Mouse (Mus musculus): Measurements from ENCODE around the gene Klk5.

The Klk5 gene

DNA sequence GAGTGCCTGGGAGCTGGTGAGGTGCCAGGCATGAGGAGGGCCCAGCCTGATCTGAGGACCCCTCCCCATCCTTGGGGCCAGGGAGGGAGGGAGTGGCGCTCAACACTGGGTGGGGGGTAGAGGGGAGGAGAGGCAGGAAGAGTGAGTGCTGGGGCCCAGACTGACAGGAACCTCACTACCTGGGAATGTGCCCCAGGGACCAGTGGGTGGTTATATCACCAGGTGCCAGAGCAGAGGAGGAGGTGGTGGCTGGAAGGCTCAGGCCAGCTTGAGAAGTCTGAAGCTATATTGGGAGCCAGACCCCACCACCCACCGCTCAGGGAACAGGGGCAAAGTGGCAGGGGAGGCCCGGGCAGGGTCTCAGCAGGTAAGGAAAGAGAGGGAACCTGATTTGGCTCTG, at the start of gene Klk5:
TSS of gene Klk5 (plus strand) at position 271 of the 400 bp plus-strand sequence.
- no peak for DNase-seq (ENCODE audit: low read depth)

DNA sequence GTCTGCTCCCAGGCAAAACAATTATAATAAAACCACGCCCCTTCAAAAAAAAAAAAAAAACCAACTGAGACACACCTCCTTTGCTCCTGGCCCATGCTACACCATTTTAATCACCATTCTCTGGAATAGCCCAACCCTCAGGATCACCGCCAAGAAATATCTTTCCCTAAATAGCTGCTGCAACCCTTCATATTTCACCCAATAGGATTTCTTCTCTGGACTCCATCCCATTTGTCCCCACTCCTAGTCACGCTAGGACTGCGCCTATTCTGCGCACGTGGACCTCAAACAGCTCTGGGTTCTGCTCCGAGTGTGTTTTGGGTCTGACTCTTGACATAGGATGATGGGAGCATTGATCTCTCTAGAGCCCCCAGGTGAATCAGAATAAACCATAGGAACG, 45.4 kb upstream of the Klk5 start:
- no peak for DNase-seq (ENCODE audit: low read depth)

DNA sequence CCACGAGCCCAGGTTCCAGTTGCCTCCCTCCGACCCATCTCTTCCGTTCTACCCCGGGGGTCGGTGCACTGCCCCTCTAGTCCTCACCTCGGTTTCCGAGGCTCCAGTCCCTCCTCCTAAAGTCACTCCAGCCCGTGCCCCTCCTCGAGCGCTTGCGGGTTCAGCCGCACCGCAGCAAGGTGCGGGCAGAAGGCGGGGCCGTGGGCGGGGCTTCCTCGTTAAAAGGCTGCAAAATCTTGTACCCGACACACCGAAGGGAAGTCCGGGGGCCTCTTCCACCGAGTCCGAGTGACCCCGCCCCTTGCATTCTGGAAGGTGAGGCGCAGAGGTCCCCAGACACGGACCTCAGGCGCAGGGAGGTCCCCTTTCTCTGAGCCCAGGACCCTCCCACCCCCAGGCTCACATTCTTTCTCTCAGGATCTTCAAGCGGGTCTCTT, 44.4 kb upstream of the Klk5 start, which contains the start of gene Klk8:
TSS of gene Klk8 (plus strand) at position 245 of the 437 bp plus-strand sequence.
- no peak for DNase-seq (ENCODE audit: low read depth)

DNA sequence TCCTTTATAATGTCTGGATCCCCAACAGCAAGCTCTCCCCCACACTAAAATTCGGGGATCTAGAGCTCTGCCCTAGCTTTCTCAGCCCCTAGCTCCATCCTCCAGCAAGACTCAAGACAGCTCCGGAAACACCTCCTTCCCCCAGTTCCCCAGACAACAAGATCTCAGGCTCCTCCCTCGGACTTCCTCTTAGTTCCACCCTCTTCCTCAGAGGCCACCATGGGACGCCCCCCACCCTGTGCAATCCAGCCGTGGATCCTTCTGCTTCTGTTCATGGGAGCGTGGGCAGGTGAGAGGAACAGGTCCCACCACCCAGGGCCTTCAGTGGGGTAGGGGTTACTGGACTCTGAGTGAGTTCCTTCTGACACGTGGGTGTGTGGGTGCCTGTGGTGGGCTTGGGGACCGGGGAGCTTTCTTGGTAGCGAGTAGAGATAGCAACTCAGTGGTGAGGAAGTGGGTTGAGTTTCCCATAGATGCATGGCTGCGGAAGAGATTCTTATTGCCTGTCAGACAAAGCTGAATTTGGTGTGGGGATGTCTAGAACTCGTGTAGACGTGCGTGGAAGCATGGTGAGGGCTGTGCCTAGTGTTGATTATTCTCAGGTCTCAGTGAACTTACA, 43.8 kb upstream of the Klk5 start:
- no peak for DNase-seq (ENCODE audit: low read depth)

DNA sequence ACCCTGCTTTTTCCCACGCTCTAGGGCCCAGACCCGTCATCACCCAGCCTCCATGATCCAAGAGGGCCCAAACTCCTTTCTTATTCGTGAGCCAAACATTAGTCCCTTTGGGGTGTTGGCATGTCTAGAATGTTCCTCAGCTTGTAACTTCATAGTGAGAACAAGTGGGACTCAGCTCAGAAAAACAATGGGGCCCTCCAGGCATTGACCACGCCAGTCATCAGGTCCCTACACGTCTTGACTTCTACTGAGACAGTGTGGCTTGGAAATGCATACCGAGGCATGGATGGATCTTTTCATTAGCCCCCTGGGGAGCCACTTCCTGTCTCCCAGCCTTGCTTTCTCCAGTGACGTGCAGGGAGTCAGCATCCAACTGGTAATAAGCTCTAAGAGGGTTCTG, 41.9 kb upstream of the Klk5 start:
- DNase-seq (ENCODE audit: low read depth): no peak

DNA sequence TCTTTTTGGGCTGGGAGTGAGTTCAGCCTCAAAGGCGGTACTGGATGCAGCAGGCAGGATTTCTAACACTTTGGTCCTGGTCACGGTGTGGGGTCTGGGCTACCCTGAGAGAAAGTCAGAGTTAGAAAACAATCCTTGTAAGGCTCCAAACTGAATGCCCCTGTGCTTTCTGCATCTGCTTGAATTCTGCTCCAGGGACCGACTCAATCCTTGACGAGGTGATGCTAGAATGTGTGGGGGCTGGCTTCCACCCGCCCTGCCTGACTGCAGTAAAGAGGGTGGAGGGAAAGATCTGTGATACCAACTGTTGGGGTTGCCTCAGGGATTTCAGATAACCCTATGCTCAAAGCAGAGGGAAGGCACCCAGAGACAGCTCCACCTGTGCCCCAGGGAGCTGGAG, 30.8 kb upstream of the Klk5 start, which contains the start of gene Klk7:
TSS of gene Klk7 (plus strand) at position 301 of the 400 bp plus-strand sequence.
- DNase-seq (ENCODE audit: low read depth): no peak

DNA sequence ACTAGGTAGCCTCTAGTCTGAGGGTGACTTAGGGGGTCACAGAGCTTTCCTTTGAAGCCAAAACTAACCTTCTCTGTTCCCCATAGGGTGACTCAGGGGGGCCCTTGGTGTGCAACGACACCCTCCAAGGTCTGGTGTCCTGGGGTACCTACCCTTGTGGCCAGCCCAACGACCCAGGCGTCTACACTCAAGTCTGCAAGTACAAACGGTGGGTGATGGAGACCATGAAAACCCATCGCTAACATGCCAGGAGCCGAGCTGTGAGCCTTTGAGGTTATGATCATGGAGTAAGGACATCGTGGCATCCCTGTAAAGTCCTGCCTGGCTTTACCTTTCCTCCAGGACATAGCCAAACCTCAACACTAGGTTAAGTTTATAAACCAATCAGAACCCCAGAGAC, 26.6 kb upstream of the Klk5 start:
- no peak for DNase-seq (ENCODE audit: low read depth)

DNA sequence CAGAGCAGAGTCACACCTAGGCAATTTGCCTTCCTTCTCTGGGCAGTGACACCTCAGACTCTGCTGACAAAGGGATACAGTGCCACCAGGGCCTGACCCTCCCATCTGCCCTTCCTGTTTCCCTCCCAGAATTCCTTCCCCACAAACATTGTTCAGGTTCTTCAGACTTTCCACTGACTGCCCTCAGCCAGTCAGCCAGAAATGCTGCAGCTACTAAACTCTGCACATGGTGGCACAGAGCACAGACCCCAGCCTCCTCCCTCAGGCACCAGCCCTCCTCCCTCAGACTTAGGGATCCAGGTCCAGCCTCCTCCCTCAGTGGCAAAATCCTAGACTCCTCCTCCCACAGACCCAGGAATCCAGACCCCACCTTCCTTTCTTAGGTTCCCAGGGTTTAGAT, 25.0 kb upstream of the Klk5 start:
- no peak for DNase-seq (ENCODE audit: low read depth)

DNA sequence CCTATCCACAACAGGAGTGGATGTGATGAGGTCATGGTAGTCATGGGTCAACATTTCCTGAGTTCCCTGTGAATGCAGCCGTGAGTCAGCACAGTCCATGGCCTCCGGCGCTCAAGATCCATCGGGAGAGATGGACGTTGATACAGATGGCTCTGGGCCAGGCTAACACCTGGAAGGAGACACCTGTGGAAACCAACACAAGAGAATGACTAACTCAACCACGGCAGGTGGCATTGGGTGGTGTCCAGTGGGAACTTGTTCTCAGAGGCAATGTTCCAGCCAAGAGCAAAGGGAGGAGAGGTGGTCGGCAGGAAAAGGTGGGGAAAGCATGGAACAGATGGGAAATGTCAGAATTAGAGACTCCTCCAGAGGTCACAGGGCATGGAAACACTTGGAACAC, 20.2 kb upstream of the Klk5 start:
- no peak for DNase-seq (ENCODE audit: low read depth)

DNA sequence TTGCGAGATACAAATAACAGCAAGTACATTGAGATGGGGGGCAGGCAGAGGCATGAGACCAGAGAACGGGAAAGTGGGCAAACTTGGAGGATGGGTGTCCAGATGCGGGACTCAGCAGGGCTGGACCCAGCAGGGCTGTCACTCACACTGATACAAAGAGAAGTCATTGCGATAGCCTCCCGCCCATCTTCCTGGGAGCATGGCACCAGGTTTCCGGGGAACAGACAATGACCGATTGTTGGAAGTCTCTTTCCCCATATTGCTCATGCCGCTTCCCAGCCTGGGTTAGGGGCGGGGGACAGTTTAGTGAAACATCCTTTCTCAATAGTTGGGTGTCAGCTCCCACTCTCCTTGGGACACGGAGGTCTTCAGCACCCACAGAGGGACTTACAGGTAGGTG, 17.6 kb upstream of the Klk5 start, which contains the start of gene Klk6:
TSS of gene Klk6 (plus strand) at position 301 of the 400 bp plus-strand sequence.
- DNase-seq (ENCODE audit: low read depth): no peak

DNA sequence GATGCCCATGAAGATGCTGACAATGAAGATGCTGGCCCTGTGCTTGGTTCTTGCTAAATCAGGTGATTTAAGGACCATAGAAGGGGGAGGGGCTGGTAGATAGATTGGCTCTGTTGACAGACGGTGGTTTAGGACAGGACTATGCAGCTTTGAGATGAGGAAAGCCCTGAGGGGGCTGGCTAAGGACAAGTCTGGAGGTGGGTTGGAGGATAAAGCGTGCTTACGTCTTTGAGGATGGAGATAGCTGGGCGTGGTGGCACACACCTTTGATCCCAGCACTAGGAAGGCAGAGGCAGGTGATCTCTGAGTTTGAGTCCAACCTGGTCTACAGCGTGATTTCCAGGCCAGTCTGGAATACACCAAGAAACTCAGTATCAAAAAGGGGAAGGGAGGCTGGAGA, 15.7 kb upstream of the Klk5 start:
- no peak for DNase-seq (ENCODE audit: low read depth)

DNA sequence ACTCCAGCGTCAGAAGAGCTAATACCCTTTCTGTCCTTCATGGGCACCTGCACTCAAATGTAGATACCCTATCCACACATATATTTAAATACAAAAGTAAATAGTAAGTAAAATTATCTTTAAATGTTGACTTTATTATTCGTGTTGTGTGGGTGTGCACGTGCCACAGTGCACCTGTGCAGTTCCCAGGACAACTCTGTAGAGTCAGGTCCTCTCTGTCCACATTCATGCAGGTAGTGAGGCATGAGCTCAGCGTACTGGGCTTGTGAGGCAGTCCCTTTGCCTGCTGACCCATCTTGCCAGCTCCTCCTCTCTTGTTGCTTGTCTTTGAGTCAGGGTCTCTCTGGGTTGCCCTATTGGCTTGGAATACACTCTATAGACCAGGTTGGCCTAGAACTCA, 14.1 kb upstream of the Klk5 start:
- DNase-seq (ENCODE audit: low read depth): no peak

DNA sequence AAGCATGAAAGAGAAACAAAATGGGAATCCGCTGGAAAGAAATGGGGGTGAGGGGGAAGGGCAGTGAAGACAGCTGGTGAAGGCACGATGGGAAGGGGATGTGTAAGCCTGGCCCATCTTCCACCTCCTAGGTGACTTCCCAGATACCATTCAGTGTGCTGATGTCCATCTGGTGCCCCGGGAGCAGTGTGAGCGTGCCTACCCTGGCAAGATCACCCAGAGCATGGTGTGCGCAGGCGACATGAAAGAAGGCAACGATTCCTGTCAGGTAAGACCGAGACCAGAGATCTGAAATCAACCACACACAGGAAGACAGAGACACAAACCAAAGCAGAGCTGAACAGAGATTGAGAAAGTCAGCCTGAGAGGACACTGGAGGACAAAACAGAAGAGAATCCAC, 12.8 kb upstream of the Klk5 start:
- DNase-seq (ENCODE audit: low read depth): no peak

DNA sequence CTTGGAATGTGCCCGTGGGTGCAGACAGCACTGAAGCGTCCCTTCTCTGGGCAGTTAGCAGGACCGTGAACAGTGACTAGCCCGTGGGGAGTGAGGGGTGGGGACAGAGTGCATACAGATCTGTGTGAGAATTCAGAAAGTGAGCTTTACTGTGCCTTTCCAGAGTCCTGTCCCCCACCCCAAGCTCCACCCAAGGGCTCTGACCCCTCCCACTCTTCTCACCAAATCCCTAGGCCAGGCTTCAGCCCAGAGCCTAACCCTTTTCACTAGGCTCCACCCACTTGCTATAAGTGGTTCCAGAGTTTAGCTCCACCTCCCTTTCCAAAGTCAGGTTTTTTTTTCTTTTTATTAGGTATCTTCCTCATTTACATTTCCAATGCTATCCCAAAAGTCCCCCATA, 2.0 kb downstream of the Klk5 start:
- no peak for DNase-seq (ENCODE audit: low read depth)

DNA sequence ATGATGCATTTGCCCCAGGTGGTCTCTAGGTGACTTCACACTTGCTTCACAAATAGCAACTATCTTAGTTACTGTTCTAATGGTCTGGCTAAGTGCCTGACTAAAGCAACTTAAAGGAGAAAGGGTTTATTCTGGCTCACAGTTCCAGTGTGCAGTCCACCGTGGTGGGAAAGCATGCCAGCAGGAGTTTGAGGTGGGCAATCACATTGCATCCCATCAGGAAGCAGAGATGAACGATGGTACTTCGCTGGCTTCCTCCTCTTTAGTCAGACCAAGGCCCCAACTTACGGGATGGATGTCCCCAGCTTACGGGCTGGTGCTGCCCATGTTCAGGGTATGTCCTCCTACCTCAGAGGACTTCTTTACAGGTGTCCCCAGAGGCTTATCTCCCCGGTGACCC, 9.8 kb downstream of the Klk5 start:
- DNase-seq (ENCODE audit: low read depth): no peak

DNA sequence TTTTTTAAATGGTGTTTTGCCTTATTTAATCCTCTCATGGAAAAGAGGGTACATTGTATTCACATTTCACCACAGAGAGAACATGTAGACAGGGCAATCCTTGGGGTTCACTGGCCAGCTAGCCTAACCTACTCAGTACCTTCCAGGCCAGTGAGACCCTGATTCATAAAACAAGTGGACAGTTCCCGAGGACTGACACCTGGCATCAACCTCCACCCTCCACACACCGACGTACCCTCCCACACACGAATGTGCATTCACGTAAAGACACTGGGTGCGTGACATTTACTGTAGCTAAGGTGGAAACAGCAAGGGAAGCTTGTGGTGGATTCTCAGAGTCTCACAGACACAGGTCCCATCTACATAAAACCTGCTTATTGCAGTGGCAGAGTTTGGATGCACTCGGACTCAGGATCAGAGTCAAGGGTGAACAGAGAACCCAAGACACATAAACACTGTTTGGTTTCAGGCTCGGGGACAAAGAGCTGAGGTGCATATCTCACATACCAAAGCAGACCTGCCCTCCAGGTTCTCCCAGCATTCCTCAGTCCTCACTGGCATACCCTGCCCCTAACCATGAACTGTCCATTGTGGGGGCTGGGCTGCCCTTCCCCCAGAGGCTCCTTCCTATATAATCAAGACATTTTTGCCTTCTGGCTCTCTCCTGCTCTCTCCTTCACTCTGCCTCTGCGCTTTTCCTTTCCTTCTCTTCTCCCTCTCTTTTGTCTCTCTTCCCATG, 13.0 kb downstream of the Klk5 start:
- DNase-seq (ENCODE audit: low read depth): no peak

DNA sequence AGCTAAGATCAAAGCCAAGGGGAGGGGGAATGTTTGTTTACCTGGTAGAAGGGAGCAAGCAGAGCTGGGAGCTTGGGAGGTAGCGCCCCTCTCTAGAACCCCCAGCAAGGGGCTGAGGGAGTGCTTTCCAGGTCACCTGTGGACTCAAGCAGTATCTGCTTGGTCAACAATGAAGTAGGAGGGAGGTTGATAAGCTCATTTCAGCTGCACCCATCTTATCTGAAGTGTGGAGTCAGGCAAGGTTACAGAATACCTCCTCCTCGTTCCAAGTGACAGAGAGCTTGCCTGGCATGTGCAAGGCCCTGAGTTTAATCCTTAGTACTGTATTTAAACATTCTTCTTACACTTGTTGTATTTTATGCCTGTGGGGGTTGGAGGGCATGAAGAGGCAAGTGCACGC, 13.9 kb downstream of the Klk5 start:
- DNase-seq (ENCODE audit: low read depth): no peak

DNA sequence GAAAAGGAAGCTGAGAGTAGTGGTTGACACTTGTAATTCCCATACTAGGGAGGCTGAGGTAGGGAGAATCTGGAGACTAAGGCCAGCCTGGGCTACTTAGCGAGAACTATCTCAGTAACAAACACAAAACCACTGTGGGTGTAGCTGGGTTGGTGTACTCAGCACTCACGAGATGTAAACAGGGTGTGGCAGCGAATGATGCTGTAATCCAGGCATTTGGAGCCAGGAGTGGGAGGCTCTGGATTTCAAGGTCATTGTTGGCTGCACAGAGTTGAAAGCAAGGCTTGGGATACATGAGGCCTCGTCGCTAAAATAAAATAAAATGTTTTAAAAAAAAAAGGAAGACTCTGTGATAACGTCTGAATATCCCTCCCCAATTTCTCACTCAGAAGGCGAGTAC, 14.5 kb downstream of the Klk5 start:
- no peak for DNase-seq (ENCODE audit: low read depth)

DNA sequence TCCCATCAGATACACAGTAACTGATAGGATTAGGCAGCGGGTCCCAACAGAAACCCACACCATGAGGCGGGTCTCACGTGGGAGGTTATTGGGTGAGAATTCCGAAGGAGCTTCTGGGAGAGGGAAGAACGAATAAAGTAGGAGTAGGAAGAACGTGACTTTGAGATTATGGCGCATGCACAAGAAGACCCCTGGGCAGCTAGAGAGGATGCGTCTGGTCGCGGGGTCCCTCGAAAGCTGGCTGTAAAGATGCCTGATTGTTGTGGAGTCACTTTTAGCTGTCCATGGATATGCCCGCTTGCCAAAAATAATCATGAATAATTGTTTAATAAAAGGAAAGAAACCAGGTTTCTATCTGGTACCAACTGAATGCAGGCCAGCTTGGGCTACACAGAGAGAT, 15.7 kb downstream of the Klk5 start:
- no peak for DNase-seq (ENCODE audit: low read depth)

DNA sequence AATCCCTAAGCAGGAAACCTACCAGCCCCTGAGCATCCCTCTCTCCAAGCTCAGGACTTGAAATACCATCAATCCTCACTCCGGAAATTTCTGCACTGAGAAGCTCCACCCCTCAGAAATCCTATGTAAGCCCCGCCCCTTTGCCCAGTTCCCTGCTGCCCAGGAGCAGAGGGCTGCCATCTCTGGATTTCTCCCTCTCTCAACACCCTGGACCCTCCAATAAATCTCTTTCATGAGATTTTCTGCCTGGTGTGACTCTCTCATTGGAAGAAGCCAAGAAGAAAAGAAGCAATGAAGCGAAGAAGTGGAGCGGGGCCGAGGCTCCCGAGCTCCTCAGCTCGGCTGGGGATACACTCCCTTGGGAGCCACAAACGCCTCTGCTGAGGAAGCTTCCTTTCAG, 18.6 kb downstream of the Klk5 start:
- DNase-seq (ENCODE audit: low read depth): no peak

DNA sequence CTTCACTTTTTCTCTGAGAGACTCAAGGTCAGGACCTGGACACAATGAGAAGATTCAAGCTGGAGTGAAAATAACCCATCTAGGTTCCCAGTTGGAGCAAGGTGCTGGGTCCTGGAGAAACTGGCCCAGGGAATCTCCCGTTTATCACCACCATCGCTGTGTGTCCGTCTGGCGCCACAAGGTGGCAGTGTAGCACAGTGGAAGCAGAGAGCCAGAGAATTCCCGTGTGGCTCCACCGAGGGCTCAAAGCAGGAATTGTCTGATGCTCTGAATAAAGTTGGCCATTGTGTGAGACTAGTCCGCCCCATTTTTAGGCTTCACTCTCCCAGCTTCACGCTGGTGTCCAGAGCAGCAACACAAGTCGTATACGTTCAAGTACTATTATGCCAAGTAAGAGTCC, 31.5 kb downstream of the Klk5 start:
- DNase-seq (ENCODE audit: low read depth): peak; percentile 15

DNA sequence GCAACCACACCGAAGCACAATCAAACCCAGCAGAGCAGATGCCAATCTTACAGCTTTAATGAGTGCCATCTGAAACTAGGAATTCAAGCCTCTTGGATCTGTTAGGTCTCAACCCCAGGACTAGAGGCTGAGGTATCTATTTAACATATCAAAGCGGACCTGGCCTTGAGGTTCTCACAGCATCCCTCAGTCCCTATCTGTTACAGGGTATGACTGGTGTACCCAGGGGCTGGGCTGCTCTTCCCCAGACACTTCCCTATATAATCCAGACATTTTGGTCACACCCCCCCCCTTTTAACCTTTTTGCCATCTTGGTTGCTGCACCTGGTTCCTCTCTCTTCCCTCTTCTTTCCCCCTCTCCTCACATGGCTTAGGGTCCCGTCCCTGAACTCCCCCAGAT, 31.9 kb downstream of the Klk5 start:
- DNase-seq (ENCODE audit: low read depth): no peak

DNA sequence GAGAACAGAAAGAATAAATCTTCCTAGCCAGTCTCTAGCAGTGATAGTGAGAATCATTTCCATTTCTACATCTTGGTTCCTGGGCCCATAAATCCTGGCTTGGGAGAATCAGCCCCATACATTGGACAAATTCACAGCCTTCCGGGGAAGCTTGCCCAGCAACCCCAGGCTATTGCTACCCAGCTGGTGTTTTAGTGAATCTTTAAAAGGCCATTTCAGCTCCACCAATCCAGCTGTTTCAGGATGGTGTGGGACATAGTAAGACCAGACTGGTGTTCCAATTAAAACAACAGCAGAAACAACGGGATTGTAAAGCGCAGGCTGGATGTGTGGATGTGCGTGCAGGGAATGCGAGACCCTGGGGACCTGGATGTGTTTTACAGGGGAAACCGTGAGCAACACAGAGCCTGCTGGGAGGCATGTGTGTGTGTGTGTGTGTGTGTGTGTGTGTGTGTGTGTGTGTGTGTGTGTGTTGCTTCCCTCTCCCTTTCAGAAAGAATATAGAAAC, 33.2 kb downstream of the Klk5 start:
- DNase-seq (ENCODE audit: low read depth): no peak

DNA sequence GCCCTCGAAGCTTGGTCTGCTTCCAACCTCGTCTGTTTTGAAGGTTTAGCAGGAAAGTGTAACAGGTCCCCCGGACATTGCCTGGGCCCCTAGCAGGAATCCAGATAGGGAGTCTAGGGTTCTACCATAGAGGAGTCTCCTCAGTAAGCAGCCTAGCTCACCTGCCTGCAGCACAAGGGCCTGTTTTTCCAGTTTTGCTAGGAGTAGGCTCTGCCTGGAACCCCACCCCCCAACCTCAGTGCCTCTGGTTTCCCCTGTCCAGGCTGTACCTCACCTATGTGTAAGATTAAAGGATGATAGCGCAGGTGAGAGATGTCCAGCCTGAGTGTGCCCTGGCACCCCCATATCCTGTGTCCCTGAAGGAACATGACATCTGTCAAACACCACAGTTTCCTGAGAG, 34.7 kb downstream of the Klk5 start:
- no peak for DNase-seq (ENCODE audit: low read depth)
